Mouse (Mus musculus) adipose tissue, adult 10 weeks (tissue): ENCODE measurements around the gene Gm11236. TPM values are rescaled to one million over a fixed set of nuclear protein-coding genes. Genes with fewer than 3 reads are reported as not detected.

Experiments used
- polyA plus RNA-seq: library from polyadenylated mRNA; stranded (reverse); fragments of 350-450 nt; fragmentation: Illumina TruSeq; extraction: RNeasy Lipid Tissue Mini Kit (QIAGEN cat#74804); gene quantifications from one replicate; pipeline ENCODE4 v1.2.3, GENCODE M21; 2014; ENCODE audit warnings: low read depth, low replicate concordance

Gm11236 gene
- not detected for polyA plus RNA-seq

GRCm38 (mm10) chr4:73637821-73638220, at the start of gene Gm11236:
Gm11236 (plus strand) TSS chr4:73638121.

GRCm38 (mm10) chr4:73607581-73607980, 30.3 kb upstream of the Gm11236 start, which contains the start of gene Gm11238:
Gm11238 (plus strand) TSS chr4:73607881.

GRCm38 (mm10) chr4:73622684-73623083, 15.2 kb upstream of the Gm11236 start, which contains the start of gene Gm11237:
Gm11237 (plus strand) TSS chr4:73622984.

GRCm38 (mm10) chr4:73668054-73668453, 30.1 kb downstream of the Gm11236 start, which contains the start of gene Gm11239:
Gm11239 (plus strand) TSS chr4:73668354.

GRCm38 (mm10) chr4:73683216-73683615, 45.3 kb downstream of the Gm11236 start, which contains the start of gene Gm428:
Gm428 (plus strand) TSS chr4:73683516.

Other genes starting within 250 kb of the Gm11236 start
- not detected for gene Gm11487, start 233.0 kb upstream of the Gm11236 start, polyA plus RNA-seq
- not detected for gene Gm11238, start 30.2 kb upstream of the Gm11236 start, polyA plus RNA-seq
- not detected for gene Gm11237, start 15.1 kb upstream of the Gm11236 start, polyA plus RNA-seq
- gene Gm11239, start 30.2 kb downstream of the Gm11236 start, polyA plus RNA-seq = not detected
- gene Gm428, start 45.4 kb downstream of the Gm11236 start, polyA plus RNA-seq = not detected
- 16.5 TPM for gene Rasef, start 152.9 kb downstream of the Gm11236 start, polyA plus RNA-seq
- not detected for gene Gm11758, start 238.1 kb downstream of the Gm11236 start, polyA plus RNA-seq